Mouse (Mus musculus) midbrain, embryonic 11.5 days (tissue): ENCODE results near the gene Cope. TPM values are rescaled to one million over a fixed set of nuclear protein-coding genes. Genes with fewer than 3 reads are reported as not detected.

Source experiments
- ATAC-seq: fragments of 200-750 bp; cut with Nextera tagmentation; 2 replicates; pipeline ENCODE4 v1.8.0; 2017; ENCODE audit warnings: moderate TSS enrichment, moderate library complexity; ENCODE audit not compliant: low FRiP score
- DNase-seq: peaks from one replicate; pipeline ENCODE4 v3.0.0; 2015; ENCODE audit warnings: low spot score; ENCODE audit errors: missing footprints
- H3K27ac ChIP-seq: fragments of 300-500 bp; sonication (generic); 2 replicates; pipeline ENCODE4 v1.5.1; 2014; ENCODE audit warnings: low read depth, low read length
- H3K27me3 ChIP-seq: fragments of 300-500 bp; sonication (generic); 2 replicates; pipeline ENCODE4 v1.6.1; 2014; ENCODE audit warnings: mild to moderate bottlenecking, low read length, moderate library complexity, mixed read lengths; ENCODE audit not compliant: control insufficient read depth, insufficient read depth
- H3K36me3 ChIP-seq: fragments of 300-500 bp; sonication (generic); 2 replicates; pipeline ENCODE4 v1.6.1; 2014; ENCODE audit warnings: mild to moderate bottlenecking, low read length, moderate library complexity, mixed read lengths; ENCODE audit not compliant: control insufficient read depth, insufficient read depth
- H3K4me1 ChIP-seq: fragments of 300-500 bp; sonication (generic); 2 replicates; pipeline ENCODE4 v1.6.1; 2014; ENCODE audit warnings: low read length; ENCODE audit not compliant: control insufficient read depth, insufficient read depth
- H3K4me2 ChIP-seq: fragments of 300-500 bp; sonication (generic); 2 replicates; pipeline ENCODE4 v1.6.1; 2014; ENCODE audit warnings: mild to moderate bottlenecking, moderate library complexity
- H3K4me3 ChIP-seq: fragments of 300-500 bp; sonication (generic); 2 replicates; pipeline ENCODE4 v1.5.1; 2014; ENCODE audit warnings: low read depth, low read length
- H3K9ac ChIP-seq: fragments of 300-500 bp; sonication (generic); 2 replicates; pipeline ENCODE4 v1.6.1; 2014; ENCODE audit warnings: low read length
- H3K9me3 ChIP-seq: fragments of 300-500 bp; sonication (generic); 2 replicates; pipeline ENCODE4 v1.6.1; 2016; ENCODE audit warnings: low read length; ENCODE audit not compliant: control insufficient read depth
- WGBS: fragments of 180-500 bp; shearing (Covaris S2); extraction: QIAGEN DNeasy Blood & Tissue Kit; methylation state at CpG from one replicate; pipeline ENCODE4 v1.1.7; 2014; 5-methylcytosine and 5-hydroxymethylcytosine counted together
- polyA plus RNA-seq: library from polyadenylated mRNA; unstranded; fragments of >200 nt; fragmentation: Nextera tagmentation; extraction: Ambion mirVana; gene quantifications from 2 replicates; pipeline ENCODE4 v1.2.1, GENCODE M21; 2014

Cope gene
- polyA plus RNA-seq, 1 experiment from 2014 or later = 240 TPM

DNA sequence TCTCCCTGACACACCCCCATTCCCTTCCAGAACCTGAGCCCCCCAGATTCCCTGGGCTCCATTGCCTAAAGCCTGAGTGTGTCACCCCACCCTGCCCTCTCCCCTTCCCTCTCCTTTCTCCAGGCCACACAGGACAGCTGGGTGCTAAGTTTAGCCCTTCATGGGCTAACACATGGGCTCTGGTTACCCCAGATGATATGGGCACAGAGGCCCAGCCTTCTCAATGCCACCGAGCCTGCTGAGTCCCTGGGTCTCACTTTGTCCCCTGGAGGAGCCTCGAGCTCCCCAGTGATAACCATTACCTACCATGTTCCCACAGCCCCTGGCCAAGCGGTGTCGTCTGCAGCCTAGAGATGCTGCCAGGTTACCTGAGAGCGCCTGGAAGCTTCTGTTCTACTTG lies 15.6 kb downstream of the Cope start:
- Histone ChIP-seq H3K36me3 (peaks cover 6% of the 10 kb centered on the region; the same call in 1 of the 2 replicates), H3K4me3 (no peak overlapping the region), H3K27ac (peak overlapping the region; percentile 12; the same call in 1 of the 2 replicates), H3K27me3 (no peaks in the 10 kb centered on the region), H3K9me3 (no peaks in the 10 kb centered on the region), H3K9ac (peak overlapping the region; percentile 41; the same call in 1 of the 2 replicates), H3K4me2 (no peak overlapping the region), H3K4me1 (peaks cover 30% of the 10 kb centered on the region)
- WGBS = 88% methylated on average over 5 of the region's 5 CpGs
- DNase-seq (no peak), ATAC-seq (no peak)

DNA sequence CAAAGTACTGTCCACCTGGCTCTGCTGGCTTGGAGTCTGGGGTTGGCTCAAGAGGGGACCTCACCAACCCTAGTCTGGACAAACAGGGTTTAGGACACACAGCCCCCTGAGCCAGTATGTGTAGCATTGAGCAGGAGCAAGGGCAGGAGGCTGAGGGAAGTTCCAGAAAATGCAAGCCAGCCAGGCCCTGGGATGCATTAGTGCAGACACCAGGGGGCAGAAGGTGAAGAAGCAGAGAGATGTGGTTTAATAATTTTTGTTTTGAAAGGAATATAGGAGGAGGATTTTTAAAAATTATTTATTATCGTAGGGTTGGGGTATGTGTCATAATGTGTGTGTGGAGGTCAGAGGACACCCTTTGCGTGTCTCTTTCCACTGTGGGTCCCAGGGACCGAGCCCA lies 21.4 kb downstream of the Cope start:
- Histone ChIP-seq H3K36me3 (peaks cover 2% of the 10 kb centered on the region; the same call in 1 of the 2 replicates), H3K9ac (no peak overlapping the region)

DNA sequence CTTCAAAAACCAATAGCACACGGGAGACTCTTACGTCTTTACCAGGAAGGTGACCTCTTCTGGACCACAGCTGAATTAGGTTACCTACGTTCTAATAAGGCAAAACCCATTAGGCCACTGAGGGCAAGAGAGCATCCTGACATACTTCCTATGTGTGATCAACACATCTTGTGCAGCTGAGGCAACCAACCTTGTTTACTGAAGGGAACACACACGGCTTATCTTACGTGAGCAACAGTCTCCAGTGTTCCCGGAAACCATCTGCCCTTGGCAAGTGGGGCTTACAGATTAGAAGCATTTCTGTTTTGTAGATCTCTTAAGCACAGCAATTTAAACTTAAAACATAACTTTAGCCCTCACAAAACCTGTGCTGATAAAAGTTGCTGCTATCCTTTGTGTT lies 25.2 kb downstream of the Cope start:
- H3K9ac ChIP-seq = no peak overlapping the region
- peaks cover 27% of the 10 kb centered on the region for H3K4me1 ChIP-seq
- H3K36me3 ChIP-seq = peaks cover 9% of the 10 kb centered on the region
- no peak overlapping the region for H3K4me2 ChIP-seq
- peak overlapping the region; percentile 59 for H3K27ac ChIP-seq
- WGBS = 94% methylated on average over 6 of the region's 6 CpGs
- H3K4me3 ChIP-seq = no peak overlapping the region
- H3K27me3 ChIP-seq = peaks cover 8% of the 10 kb centered on the region
- DNase-seq (no peak), ATAC-seq (no peak)
- no peaks in the 10 kb centered on the region for H3K9me3 ChIP-seq

More for the DNA sequence above, 21.4 kb downstream of the Cope start:
- Histone ChIP-seq H3K27ac (no peak overlapping the region), H3K4me2 (no peak overlapping the region), H3K9me3 (no peaks in the 10 kb centered on the region), H3K4me3 (no peak overlapping the region), H3K27me3 (no peaks in the 10 kb centered on the region), H3K4me1 (no peaks in the 10 kb centered on the region)
- ATAC-seq = no peak
- WGBS = 90% methylated on average over 3 of the region's 3 CpGs
- DNase-seq = no peak

DNA sequence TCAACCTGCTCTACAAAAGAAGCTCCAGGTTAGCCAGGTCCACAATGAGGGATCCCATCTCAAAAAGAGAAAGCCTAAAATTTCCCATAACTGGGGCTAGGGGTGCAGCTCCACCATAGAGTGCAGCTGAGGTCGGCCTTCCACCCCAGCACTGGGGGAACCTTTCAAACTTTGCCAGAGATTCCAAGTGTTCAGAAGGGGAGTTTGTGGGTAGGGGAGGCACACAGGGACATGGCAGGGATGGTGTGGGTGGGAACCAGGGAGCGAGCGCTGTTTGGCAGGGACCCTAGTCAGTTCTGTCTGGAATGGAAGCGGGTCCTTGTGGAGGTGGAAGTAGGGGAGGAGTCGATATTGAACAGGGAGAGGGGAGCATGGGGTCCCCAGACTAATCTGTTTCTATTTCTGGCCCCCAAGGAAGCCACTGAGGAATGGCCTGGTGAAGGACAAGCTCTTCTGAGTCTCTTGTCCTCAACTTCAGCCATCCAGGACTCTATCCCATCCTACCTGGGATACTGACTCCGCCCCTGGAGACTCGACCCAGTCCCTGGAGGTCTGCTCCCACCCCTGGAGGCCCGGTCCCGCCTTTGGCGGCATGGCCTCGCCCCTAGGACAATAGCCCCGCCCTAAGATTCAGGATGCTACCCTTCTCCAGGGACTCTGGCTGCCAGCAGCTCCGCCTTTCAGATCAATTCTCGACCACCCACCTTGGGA lies 27.0 kb downstream of the Cope start, which contains the start of gene Gdf1:
Gene Gdf1, plus strand, starts transcription at position 694 of the 711 bp plus-strand sequence.
- ATAC-seq = 0 out of 2 replicates have a peak, but pooled peaks have one; percentile 23
- Histone ChIP-seq H3K9me3 (no peaks in the 10 kb centered on the region), H3K27me3 (peaks cover 8% of the 10 kb centered on the region), H3K4me2 (peak within 1 kb of the TSS; percentile 32), H3K4me1 (peaks cover 27% of the 10 kb centered on the region), H3K9ac (peak within 1 kb of the TSS; percentile 44), H3K4me3 (no peak within 1 kb of the TSS), H3K36me3 (peaks cover 26% of the 10 kb centered on the region), H3K27ac (no peak within 1 kb of the TSS)
- WGBS = 17% methylated on average over 14 of the region's 14 CpGs
- DNase-seq = no peak

DNA sequence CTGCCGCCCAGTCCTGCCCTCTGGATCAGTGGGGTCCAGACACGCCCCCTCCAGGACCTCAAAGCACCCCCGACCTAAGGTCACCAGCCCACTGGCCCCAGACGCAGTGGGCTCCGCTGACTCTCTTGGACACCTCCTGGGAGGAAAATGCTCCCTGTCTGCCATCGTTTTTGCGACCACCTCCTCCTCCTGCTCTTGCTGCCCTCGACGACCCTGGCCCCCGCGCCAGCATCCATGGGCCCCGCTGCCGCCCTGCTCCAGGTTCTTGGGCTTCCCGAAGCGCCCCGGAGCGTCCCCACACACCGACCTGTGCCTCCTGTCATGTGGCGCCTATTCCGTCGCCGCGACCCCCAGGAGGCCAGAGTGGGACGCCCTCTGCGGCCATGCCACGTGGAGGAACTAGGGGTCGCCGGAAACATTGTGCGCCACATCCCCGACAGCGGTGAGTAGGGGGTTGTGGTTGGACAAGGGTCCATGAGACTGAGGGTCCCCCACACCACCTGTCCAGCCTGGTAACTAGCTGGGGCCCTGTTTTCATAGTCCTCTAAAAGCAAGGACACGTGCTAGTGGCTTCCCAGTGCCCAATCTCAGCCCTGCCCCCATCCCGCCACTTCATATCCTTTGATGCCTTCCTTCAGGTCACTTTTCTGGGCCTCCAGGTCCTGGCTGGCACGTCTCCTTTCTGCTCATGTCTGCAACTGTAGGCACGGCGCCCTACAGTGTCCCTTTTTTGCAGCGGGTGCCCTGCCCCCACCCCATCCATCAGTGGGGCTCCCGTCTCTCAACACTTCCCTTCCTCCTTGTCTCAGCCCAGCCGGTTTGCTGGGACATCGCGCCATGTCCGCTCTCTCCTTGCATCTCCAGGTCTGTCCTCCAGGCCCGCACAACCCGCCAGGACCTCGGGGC lies 27.8 kb downstream of the Cope start:
- DNase-seq = peak; percentile 90
- no peak overlapping the region for H3K27ac ChIP-seq
- H3K4me3 ChIP-seq = no peak overlapping the region
- peak overlapping the region; percentile 32 for H3K4me2 ChIP-seq
- H3K27me3 ChIP-seq = peaks cover 8% of the 10 kb centered on the region
- H3K9ac ChIP-seq = peak overlapping the region; percentile 44
- H3K9me3 ChIP-seq = no peaks in the 10 kb centered on the region
- ATAC-seq = peak; percentile 17
- 2% methylated on average over 45 of the region's 45 CpGs for WGBS
- peaks cover 27% of the 10 kb centered on the region for H3K4me1 ChIP-seq
- peaks cover 34% of the 10 kb centered on the region for H3K36me3 ChIP-seq

DNA sequence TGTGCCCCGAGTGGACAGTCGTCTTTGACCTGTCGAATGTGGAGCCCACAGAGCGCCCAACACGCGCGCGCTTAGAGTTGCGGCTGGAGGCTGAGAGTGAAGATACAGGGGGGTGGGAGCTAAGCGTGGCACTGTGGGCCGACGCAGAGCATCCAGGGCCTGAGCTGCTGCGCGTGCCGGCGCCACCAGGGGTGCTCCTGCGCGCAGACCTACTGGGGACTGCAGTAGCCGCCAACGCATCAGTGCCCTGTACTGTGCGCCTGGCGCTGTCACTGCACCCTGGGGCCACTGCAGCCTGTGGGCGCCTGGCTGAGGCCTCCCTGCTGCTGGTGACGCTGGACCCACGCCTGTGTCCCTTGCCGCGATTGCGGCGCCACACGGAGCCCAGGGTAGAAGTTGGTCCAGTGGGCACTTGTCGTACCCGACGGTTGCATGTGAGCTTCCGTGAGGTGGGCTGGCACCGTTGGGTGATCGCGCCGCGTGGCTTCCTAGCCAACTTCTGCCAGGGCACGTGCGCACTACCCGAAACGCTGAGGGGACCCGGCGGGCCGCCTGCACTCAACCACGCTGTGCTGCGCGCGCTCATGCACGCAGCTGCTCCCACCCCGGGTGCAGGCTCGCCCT lies 28.5 kb downstream of the Cope start:
- WGBS = 23% methylated on average over 53 of the region's 53 CpGs
- peak overlapping the region; percentile 32 for H3K4me2 ChIP-seq
- DNase-seq (peak; percentile 98), ATAC-seq (peak; percentile 84)
- H3K27ac ChIP-seq = no peak overlapping the region
- peaks cover 42% of the 10 kb centered on the region for H3K36me3 ChIP-seq
- H3K9ac ChIP-seq = no peak overlapping the region
- H3K9me3 ChIP-seq = no peaks in the 10 kb centered on the region
- H3K27me3 ChIP-seq = peaks cover 8% of the 10 kb centered on the region
- peaks cover 27% of the 10 kb centered on the region for H3K4me1 ChIP-seq
- no peak overlapping the region for H3K4me3 ChIP-seq

DNA sequence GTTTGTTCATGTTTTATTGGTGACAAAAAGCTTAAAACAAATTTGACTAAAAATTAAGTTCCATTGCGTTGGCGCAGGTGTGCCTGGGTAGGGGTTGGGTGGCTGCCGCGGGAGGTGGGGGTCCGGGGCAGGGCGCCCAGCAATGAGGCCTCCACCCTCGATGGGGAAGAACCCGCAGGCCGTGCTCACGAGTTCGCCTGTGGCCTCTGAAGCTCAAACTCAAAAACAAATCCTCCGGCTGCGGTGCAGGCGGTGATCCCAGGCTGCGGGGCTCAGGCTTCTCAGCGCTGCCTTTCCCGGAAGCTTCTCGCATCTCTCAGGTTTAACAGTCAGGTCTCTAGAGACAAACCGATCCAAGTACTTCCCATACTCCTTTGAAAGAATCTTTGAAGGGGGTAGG lies 29.2 kb downstream of the Cope start:
- H3K36me3 ChIP-seq = peaks cover 45% of the 10 kb centered on the region
- no peak for DNase-seq
- H3K4me2 ChIP-seq = no peak overlapping the region
- 0 out of 2 replicates have a peak overlapping the region, but pooled peaks have one; percentile 27 for H3K9ac ChIP-seq
- no peak for ATAC-seq
- H3K4me1 ChIP-seq = peaks cover 27% of the 10 kb centered on the region
- no peaks in the 10 kb centered on the region for H3K9me3 ChIP-seq
- H3K27me3 ChIP-seq = peaks cover 8% of the 10 kb centered on the region
- WGBS = 65% methylated on average over 19 of the region's 19 CpGs
- no peak overlapping the region for H3K4me3 ChIP-seq
- no peak overlapping the region for H3K27ac ChIP-seq

DNA sequence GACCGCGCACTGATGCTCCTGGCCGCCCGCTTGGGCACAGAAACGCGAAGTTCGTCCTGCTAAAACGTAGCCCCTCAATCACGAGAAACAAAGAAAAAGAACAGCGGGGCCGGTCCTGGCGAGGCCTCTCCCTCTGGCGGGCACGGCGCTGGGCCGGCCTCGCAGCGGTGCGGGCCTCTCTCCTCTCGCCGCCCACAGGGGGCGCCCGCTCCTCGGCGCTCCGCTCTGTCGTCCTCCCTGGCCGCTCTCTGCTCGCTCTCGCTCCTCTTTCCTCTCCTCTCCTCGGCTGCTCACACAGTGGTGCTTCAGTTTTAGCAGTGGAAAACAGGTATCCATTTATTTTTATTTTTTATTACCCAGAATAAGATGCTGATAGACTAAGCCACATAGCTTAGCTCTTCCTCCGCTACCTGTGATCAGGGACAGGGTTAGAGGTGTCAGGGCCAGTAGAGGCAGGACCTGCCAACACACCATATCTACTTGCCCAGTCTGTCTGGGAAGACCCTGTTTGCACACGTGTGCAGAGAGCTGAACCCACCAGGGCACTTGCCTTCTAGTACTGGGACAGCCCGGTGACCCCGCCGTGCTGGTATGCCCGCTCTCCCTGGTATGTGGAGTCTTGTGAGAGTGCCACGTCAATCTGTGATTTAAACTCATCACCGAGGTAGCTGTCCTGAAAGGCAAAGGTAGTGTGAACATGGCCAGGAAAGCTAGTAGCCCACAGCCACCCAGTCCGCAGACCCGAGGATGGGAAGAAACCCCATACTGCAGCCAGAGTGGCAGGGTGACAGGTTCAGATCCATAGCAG lies 30.0 kb downstream of the Cope start:
- 27% methylated on average over 38 of the region's 41 CpGs for WGBS
- peak; percentile 98 for DNase-seq
- peaks cover 8% of the 10 kb centered on the region for H3K27me3 ChIP-seq
- no peaks in the 10 kb centered on the region for H3K9me3 ChIP-seq
- peaks cover 27% of the 10 kb centered on the region for H3K4me1 ChIP-seq
- no peak overlapping the region for H3K4me2 ChIP-seq
- H3K4me3 ChIP-seq = no peak overlapping the region
- peaks cover 51% of the 10 kb centered on the region for H3K36me3 ChIP-seq
- H3K9ac ChIP-seq = peak overlapping the region; percentile 42; the same call in 1 of the 2 replicates
- peak; percentile 76 for ATAC-seq
- H3K27ac ChIP-seq = no peak overlapping the region
